Mouse (Mus musculus): Measurements from ENCODE around the gene Kpna2. TPM values are rescaled to one million over a fixed set of nuclear protein-coding genes. Genes with fewer than 3 reads are reported as not detected.
"Not testable (repeated sequence)": the region's sequence is repeated elsewhere in the genome, so short reads cannot be mapped to it uniquely, and the experiment has no call there.

Gene Kpna2
- total RNA-seq, 2 experiments from 2014 or later = 249 to 354 TPM

DNA sequence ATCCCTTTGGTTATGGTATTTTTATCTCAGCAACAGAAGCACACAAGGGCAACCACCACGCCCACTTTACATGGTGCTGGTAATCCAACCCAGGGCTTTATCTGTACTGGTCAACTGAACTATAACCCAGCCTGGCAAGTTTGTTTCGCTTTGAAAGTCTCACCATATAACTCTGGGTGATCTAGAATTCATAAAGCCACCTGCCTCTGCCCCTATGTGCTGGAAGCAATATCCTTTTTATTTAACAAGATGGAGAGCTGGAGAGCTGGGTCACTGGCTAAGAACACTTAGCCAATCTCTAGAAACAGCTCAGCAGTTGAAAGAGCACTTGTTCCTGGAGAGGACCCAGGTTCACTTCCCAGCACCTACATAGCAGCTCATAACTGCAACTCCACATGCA lies 12.0 kb downstream of the Kpna2 start:
- 0 out of 2 replicates have a peak, but pooled peaks have one; percentile 11 for ATAC-seq (replicated peaks; ENCODE audit: poor library complexity)

GRCm38 (mm10) chr11:106985979-106986604 lies 13.2 kb downstream of the Kpna2 start:
- not testable (repeated sequence) for ATAC-seq (replicated peaks; ENCODE audit: poor library complexity)

GRCm38 (mm10) chr11:106982351-106982750 lies 17.0 kb downstream of the Kpna2 start:
- ATAC-seq (replicated peaks; ENCODE audit: poor library complexity) = no peak

GRCm38 (mm10) chr11:106981787-106982186 lies 17.6 kb downstream of the Kpna2 start:
- no peak for ATAC-seq (replicated peaks; ENCODE audit: poor library complexity)

DNA sequence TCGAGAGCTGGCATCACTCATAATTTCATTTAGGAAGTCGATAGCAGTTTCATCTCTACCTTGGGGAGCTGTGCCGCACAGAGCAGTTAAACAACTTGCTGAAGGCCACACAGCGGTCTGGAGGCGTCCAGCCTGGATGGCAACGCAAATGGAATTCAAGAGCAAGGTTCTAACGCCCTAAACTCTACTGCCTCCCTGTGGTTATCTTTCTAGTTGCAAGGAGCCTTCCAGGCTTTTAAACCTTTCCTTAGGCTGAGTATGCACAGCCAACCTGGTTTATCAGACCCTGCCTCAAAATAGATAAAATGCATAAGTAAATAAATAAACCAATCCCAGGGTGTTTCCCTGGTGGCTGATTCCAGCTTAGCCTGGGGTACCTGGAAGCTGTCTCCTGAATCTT lies 18.9 kb downstream of the Kpna2 start:
- ATAC-seq (replicated peaks; ENCODE audit: poor library complexity) = peak; percentile 97

DNA sequence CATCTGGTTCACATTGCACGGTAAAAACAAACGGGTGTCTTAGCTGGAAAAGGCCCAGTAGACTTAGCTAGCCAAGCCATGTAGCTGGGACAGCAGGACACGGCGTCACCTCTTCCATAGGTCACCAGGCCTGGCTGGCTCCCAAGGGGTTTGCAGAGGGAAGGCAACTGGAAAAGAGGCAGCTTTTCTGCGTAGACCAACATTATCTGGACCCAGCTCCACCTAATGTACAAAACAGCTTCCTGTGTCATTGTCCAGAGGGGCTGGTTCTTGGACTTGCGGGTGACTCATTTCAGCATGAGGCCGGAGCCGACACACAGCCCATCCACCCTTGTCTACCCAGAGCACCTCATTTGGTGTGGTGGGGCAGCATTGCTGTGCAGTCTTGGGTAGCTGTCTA lies 23.1 kb downstream of the Kpna2 start:
- no peak for ATAC-seq (replicated peaks; ENCODE audit: poor library complexity)

DNA sequence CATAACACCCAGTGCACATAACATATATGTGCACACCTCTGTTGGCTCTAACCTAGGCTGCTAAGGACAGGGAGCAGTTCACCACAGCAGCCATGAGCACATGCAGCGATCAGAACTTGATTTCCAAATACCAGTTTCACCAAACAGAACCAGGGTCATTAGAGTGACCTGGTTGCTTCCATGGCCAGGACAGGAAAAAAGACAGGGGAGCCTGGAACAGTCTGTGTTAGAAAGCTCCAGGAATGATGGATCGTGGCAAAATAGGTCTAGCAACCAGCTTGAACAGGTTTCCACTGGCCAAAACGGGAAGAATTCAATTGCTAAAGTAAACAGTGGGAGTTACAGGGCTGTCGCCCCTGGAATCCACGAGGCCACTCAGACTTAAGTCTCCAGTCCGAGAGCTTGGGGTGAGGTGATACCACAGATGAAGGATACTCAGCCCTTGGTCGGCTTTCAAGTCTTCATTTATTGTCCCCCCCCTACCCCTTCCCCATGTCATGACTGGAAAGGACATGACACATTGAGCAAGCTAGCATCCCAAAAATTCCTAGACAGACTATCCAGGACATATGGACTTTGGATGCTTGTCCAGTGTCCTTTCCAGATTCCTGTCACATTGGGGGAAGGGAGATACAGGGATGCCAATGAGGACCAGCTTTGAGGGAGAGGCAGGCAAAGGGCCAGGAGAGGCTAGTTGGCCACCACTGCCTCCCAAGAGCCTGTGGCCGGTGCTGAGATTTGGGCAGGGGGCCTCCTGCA lies 23.7 kb downstream of the Kpna2 start:
- ATAC-seq (replicated peaks; ENCODE audit: poor library complexity) = no peak

DNA sequence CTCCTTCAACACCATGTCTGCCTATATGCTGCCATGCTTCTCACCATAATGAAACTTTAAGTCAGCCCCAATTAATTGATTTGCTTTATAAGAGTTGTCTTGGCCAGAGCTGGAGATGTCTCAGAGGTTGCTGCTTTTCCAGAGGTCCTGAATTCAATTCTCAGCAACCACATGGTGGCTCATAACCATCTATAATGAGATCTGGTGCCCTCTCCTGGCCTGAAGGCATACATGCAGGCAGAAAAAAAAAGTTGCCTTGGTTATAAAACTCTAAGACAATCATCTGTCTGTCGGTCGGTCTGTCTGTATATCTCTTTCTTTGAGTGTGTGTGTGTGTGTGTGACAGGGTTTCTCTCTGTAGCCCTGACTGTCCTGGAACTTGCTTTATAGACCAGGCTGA lies 24.9 kb downstream of the Kpna2 start:
- 0 out of 2 replicates have a peak, but pooled peaks have one; percentile 24 for ATAC-seq (replicated peaks; ENCODE audit: poor library complexity)

DNA sequence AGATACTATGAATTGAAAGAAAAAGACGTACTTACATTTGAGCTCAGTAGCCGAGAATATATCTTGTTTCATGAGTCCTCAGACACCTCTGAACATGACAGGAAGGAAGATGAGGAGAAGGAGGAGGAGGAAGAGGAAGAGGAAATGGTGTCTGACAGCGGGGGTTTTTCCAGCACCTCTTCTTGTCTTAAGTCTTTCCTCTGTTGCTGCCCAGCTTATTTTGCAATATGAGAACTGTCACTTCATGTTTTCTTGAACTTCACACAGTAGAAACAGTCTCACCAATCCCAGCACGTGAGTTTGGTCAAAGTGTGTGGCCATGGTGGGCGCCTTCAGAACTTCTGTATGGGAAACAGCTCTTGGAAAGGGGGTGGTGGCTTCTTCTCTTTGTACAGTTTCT lies 26.3 kb downstream of the Kpna2 start:
- peak; percentile 79 for ATAC-seq (replicated peaks; ENCODE audit: poor library complexity)

DNA sequence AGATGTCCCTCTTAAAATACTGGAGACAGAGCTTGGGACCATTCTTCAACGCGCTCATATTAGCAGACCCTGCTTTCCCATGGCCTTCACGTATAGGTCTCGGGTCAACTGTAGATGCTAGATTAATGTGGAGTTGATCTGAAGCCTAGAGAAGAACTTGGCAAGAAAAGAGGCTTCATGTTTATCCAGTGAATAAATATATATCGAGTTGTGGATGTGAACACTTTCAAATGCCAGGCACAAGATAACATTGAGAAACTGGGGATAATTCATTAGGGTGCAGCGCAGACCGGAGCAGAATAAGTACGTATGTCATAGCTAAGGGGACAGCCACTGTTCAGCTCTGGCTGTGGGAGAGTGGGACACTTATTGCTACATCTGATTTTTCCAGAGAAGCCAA lies 29.5 kb downstream of the Kpna2 start:
- ATAC-seq (replicated peaks; ENCODE audit: poor library complexity) = no peak

DNA sequence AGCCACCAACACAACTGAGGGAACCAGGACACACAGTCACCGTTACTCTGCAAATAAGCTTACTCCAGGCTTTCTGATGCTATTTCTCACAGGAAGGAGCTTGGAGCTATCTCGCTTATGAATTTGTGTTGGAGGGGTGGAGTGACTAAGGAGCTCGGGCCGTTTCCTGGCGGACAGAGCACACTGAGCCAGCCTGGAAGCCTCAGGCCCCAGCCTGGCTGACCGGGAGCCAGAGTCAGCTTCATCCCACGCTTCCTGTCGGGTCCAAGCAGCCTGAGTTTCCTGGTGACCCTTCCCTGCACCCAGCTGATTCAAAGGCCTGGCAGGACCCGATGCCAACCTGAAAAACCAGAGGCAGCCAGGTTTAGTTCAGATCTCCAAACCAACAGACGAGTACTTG lies 31.7 kb downstream of the Kpna2 start:
- no peak for ATAC-seq (replicated peaks; ENCODE audit: poor library complexity)

- ATAC-seq (replicated peaks; ENCODE audit: poor library complexity) = no peak
Observed at GRCm38 (mm10) chr11:106965881-106966280, 33.5 kb downstream of the Kpna2 start.

- no peak for ATAC-seq (replicated peaks; ENCODE audit: poor library complexity)
Observed at GRCm38 (mm10) chr11:106962310-106962709, 37.0 kb downstream of the Kpna2 start.

DNA sequence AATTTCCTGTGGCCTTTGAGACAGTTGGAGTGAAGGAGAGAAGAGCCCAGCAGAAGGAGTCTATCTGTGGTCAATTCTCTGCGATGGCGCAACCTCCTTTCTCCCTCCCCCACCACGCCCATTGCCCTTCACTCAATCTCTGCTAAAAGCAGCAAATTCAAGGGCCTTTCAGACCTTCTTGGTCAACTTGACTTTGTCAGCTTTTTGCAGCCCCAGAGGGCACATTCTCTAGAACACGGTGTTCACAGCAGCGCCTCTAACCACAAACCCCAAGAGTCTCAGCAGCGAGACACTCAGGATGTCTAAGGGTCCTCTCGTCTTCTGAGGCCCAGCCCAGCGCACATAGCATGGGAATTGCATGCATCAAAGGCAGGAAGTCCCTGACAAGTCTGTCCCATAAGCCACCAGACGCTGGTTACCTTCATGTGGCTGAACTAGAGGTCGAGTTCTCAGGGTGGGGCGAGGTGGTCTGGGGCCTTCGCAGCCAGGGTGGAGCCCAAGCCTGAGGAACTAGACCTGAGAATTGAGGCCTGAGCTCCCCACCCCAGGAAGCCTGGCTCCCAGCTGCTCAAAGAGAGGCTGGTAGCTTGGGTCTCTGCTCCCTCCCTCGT lies 37.8 kb downstream of the Kpna2 start:
- ATAC-seq (replicated peaks; ENCODE audit: poor library complexity) = peak; percentile 84

GRCm38 (mm10) chr11:106959121-106959520 lies 40.2 kb downstream of the Kpna2 start:
- no peak for ATAC-seq (replicated peaks; ENCODE audit: poor library complexity)

- ATAC-seq (replicated peaks; ENCODE audit: poor library complexity) = no peak
Observed at GRCm38 (mm10) chr11:106958407-106959071, 40.8 kb downstream of the Kpna2 start.

GRCm38 (mm10) chr11:106957271-106957980 lies 41.9 kb downstream of the Kpna2 start:
- peak; percentile 70 for ATAC-seq (replicated peaks; ENCODE audit: poor library complexity)

DNA sequence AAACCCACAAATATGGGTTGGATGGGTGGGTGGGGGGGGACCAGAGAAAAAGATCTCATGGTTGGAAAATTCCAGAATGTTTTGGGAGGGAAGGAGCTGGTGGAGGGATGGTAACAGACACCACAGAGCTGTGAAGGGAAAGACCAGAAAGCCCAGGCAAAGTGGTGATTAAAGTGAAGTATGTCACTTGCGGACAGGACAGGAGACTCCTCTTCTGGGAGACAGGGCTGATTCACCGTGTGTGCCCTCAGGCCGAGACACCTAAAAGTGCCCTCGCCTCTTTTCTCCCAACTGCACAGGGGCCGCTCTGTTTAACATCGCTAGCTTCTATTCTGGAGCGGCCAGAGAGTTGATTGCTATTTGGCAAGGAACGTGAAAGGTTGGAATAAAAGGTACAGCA lies 44.8 kb downstream of the Kpna2 start:
- ATAC-seq (replicated peaks; ENCODE audit: poor library complexity) = no peak

- no peak for ATAC-seq (replicated peaks; ENCODE audit: poor library complexity)
Observed at GRCm38 (mm10) chr11:106954116-106954515, 45.2 kb downstream of the Kpna2 start.

Measured in megakaryocyte progenitor cell, adult 5-6 weeks (primary cell).